Mouse (Mus musculus): ENCODE data around the gene Shroom3.

Shroom3 gene

GRCm38 (mm10) chr5:92751488-92751887 lies 68.3 kb downstream of the Shroom3 start:
- DNase-seq (ENCODE audit: low spot score in 2 of 2): no peak

- DNase-seq (ENCODE audit: low spot score in 2 of 2): no peak
Measured at GRCm38 (mm10) chr5:92755241-92755775, 72.1 kb downstream of the Shroom3 start.

- DNase-seq (ENCODE audit: low spot score in 2 of 2): no peak
Measured at GRCm38 (mm10) chr5:92759156-92759745, 76.0 kb downstream of the Shroom3 start.

GRCm38 (mm10) chr5:92760542-92760941 lies 77.3 kb downstream of the Shroom3 start:
- no peak for DNase-seq (ENCODE audit: low spot score in 2 of 2)

- DNase-seq (ENCODE audit: low spot score in 2 of 2): no peak
Measured at GRCm38 (mm10) chr5:92761615-92762353, 78.5 kb downstream of the Shroom3 start.

- no peak for DNase-seq (ENCODE audit: low spot score in 2 of 2)
Measured at GRCm38 (mm10) chr5:92762425-92762824, 79.2 kb downstream of the Shroom3 start.

GRCm38 (mm10) chr5:92763546-92763952 lies 80.3 kb downstream of the Shroom3 start:
- DNase-seq (ENCODE audit: low spot score in 2 of 2): no peak

GRCm38 (mm10) chr5:92766301-92766700 lies 83.1 kb downstream of the Shroom3 start:
- DNase-seq (ENCODE audit: low spot score in 2 of 2): no peak

- DNase-seq (ENCODE audit: low spot score in 2 of 2): no peak
Measured at GRCm38 (mm10) chr5:92767194-92767777, 84.1 kb downstream of the Shroom3 start.

GRCm38 (mm10) chr5:92767857-92768291 lies 84.6 kb downstream of the Shroom3 start:
- no peak for DNase-seq (ENCODE audit: low spot score in 2 of 2)

- no peak for DNase-seq (ENCODE audit: low spot score in 2 of 2)
Measured at GRCm38 (mm10) chr5:92773821-92774220, 90.6 kb downstream of the Shroom3 start.

GRCm38 (mm10) chr5:92774419-92774818 lies 91.2 kb downstream of the Shroom3 start:
- DNase-seq (ENCODE audit: low spot score in 2 of 2): no peak

- DNase-seq (ENCODE audit: low spot score in 2 of 2): no peak
Measured at GRCm38 (mm10) chr5:92774893-92775292, 91.7 kb downstream of the Shroom3 start.

GRCm38 (mm10) chr5:92778395-92778794 lies 95.2 kb downstream of the Shroom3 start:
- no peak for DNase-seq (ENCODE audit: low spot score in 2 of 2)

GRCm38 (mm10) chr5:92781082-92781481 lies 97.8 kb downstream of the Shroom3 start:
- DNase-seq (ENCODE audit: low spot score in 2 of 2): no peak

GRCm38 (mm10) chr5:92784037-92784860 lies 101.0 kb downstream of the Shroom3 start:
- no peak for DNase-seq (ENCODE audit: low spot score in 2 of 2)

GRCm38 (mm10) chr5:92785870-92786436 lies 102.7 kb downstream of the Shroom3 start:
- DNase-seq (ENCODE audit: low spot score in 2 of 2): no peak

- DNase-seq (ENCODE audit: low spot score in 2 of 2): no peak
Measured at GRCm38 (mm10) chr5:92788990-92789389, 105.8 kb downstream of the Shroom3 start.

GRCm38 (mm10) chr5:92796089-92796990 lies 113.1 kb downstream of the Shroom3 start:
- no peak for DNase-seq (ENCODE audit: low spot score in 2 of 2)

- no peak for DNase-seq (ENCODE audit: low spot score in 2 of 2)
Measured at GRCm38 (mm10) chr5:92797981-92798380, 114.7 kb downstream of the Shroom3 start.

Measured in frontal cortex, postnatal 14 days (tissue).